Mouse (Mus musculus): ENCODE measurements around the gene Hmbs. TPM values are rescaled to one million over a fixed set of nuclear protein-coding genes. Genes with fewer than 3 reads are reported as not detected.

Gene Hmbs
- 32.2 and 38.1 TPM in 2 replicates for polyA plus RNA-seq (2021; fragmentation: Nextera tagmentation)
- long read RNA-seq, experiment 1, transcript Hmbs-201 (14 exons, 1,605 nt): major isoform, 36 of 43 reads
- long read RNA-seq, experiment 1, partial matches to known transcripts: 2 of 43 reads
- long read RNA-seq, experiment 1, other reads (novel, unspliced or antisense): 5 of 43 reads
- long read RNA-seq, experiment 2, transcript Hmbs-201 (14 exons, 1,605 nt): major isoform, 79 of 88 reads
- long read RNA-seq, experiment 2, partial matches to known transcripts: 4 of 88 reads
- long read RNA-seq, experiment 2, other reads (novel, unspliced or antisense): 5 of 88 reads

DNA sequence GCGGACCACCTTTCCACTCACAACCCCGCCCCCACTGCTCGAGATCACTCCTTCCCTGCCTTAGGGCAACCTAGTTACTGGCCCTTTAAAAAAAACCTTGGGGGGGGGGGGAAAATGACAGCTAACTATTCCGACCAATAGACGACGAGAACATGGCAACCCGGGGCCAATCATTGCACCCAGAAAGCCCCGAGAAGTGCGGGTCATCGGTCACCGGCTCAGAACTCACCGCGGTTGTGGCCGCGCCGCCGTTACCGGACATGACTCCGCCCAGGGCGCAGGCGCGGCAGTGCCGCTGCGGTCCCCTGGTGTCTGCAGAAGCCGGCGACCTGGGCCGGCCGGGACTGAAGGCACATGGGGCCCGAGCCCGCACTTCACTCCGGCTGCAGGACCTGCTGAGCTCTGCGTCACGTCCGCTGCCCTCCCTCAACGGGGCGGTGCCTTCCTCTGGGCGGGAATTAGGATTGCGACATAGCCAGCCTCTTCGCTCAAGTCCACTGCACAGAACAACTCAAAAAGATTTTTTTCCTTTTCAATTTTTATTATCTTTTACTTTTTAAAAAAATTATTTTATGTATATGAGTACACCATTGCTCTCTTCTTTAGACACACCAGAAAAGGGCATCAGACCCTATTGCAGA is at the start of gene Hmbs:
TSS of gene Hmbs (minus strand) at position 448 of the 641 bp plus-strand sequence.

DNA sequence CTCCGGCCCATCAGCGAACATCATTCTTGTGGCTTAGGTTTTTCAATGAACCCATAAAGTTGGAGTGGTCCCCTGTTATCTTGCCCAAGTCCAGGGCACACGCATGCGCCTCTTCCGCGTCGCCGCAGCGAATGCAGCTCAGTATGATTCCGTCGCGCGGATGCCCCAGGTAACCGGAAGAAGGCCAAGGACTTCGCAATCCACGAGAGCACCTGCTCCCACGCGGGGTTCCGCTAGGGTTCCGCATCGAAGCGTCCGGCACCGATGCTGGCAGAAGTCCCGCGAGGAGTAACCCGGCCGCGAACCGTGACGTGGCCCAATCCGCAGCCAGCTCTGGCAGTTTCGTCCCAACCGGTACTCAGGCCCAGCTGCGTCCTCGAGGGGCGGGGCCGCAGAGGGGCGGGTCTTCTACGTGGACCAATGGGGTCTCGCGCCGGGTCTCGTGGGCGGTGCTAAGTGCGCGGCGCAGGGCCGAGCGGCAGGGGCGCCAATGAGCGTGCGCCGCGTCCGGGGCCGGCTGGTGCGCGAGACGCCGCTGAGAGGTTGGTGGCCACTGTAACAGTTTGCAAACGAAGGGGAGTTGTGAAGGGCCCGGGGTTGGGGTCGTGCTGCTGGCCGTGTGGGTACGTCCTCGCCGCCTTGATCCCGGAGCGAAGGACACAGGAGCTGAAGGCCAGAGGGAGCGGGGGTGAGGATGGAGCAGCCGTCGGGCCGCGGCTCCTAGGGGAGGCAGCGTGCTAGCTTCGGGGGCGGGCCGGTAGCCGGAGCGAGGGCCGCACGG is 35.2 kb upstream of the Hmbs start, which contains the start of gene Hyou1:
TSS of gene Hyou1 (plus strand) at position 437 of the 781 bp plus-strand sequence.

DNA sequence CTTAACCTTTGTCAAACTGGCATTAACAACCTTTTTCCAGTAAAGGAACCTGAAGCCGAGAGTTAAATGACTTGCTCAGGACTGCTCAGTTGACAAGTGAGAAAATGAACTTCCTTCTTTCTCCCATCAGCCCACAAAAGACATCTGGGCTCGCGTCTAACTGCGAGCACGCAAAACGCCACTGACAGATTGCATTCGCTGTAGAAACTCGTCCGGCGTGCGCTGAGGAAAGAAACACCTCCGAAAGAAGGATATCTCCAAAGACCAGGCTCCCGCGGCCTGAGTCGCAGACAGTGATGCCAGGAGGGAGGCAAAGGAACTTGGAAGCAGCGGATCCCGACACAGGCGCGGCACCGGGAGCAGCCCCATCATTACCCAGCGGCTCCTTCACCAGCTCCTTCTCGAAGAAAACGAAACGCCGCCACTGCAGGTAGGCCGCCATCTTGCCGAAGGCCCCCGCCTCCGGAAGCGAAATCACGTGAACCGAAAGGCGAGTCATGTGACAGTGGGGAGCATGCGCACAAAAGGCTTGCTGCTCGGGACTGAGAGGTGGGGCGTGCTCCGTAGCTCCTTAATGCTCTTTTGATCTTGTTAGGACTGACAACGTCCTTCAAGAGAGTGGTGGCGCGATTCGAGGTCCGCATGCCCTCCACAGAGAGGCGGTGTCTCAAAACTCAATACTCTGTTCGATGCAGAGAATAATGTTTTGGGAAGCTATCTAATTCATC is 17.3 kb upstream of the Hmbs start, which contains the start of gene Vps11:
TSS of gene Vps11 (minus strand) at position 481 of the 728 bp plus-strand sequence.

DNA sequence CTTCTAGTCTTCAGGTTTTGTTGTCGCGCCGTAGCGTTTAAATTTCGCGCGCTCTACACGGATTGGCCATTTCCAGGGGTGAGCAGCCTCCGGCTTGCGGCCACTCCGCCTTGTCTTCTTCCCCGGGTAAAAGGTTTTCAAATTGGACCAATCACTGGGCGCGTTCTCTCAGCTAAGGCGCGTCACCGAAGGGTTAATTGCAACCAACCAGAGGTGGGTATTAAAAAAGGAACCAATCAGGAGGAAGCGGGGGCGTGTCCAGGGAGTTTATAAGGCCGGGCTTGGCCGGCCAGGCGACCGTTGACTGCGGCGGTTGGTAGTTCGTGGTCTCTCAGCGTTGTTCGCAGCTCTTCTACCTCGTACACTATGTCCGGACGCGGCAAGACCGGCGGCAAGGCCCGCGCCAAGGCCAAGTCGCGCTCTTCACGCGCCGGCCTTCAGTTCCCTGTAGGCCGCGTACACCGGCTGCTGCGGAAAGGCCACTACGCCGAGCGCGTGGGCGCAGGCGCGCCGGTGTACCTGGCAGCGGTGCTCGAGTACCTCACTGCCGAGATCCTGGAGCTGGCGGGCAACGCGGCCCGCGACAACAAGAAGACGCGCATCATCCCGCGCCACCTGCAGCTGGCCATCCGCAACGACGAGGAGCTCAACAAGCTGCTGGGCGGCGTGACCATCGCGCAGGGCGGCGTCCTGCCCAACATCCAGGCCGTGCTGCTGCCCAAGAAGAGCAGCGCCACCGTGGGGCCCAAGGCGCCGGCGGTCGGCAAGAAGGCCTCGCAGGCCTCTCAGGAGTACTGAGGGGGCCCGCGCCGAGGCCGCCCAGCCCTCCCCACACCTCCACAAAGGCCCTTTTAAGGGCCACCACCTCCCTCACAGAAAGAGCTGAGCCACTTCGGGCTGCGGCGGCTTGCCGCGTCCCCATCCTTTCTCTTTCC is 9.4 kb downstream of the Hmbs start, which contains the start of gene H2afx:
TSS of gene H2afx (plus strand) at position 299 of the 935 bp plus-strand sequence.

DNA sequence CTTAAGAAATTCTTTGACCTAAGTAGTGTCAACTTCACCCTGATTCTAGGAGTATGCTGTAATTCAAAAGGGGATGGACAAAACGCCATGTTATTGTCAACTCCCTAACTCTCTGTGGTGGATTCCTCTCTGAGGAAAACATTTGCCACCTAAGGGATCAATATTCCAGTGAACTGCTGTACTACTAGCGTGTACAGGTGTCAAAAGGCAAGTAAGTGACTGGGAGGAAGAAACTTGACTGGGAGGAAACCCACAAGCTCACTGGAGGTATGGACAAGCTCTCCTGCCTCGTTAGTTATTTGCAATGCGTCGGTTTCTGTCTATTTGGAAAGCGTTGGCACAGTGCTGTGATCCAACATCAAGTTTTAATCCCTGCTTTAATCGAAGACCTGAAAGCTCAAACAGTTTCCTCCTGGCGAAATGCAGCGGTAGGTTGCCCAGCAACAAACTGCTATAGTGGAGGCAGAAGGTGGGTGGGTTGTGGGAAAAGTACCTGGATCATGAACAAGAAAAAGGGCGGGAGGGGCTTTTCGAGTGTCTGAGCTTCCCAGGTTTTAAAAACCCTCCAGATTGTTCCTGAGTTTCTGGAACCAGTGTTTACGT is 18.2 kb downstream of the Hmbs start, which contains the start of gene Dpagt1:
TSS of gene Dpagt1 (plus strand) at position 252 of the 603 bp plus-strand sequence.

DNA sequence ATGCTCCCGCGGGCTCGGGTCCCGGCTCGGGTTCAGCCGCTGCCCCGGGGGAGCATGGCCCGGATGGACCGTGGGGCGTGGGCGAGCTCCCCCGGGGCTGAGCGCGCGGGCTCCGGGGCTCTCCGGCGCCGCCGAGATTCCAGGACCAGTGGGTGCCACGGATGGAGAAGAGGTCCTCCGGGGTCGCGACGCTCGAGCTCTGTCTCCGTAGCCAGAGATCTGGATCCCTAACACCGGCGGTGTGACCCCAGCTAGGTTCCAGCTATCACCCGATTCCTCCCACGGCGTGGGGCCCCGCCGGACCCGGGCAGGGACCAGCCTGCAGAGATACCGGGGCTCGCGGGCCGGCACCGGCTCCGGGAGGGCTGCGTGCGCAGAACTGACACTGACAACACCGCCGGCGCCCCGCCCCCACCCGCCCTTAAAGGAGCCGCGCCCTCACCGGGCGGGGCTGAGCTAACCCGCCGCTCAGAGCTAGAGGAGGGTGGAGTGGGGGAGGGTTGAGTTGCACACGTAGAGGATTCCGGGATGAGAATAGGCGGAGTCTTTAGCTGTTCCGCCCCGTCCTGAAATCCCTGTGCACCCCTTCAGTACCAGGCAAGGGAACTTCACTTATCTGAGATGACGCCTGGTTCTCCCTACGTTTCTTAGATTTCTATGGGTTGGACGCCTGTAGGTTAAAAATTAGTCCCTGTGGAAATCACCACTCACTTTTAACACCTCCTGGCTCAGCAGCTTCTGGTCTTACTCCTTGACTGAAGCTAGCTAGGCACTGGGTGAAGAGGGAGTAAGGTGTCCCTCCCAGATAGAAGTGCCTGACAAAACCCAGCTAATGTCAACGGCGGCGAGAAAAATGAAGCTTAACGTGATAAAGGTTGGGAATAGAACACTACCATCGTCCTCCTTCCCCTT is 23.9 kb downstream of the Hmbs start, which contains the start of gene C2cd2l:
TSS of gene C2cd2l (minus strand) at position 399 of the 912 bp plus-strand sequence.

DNA sequence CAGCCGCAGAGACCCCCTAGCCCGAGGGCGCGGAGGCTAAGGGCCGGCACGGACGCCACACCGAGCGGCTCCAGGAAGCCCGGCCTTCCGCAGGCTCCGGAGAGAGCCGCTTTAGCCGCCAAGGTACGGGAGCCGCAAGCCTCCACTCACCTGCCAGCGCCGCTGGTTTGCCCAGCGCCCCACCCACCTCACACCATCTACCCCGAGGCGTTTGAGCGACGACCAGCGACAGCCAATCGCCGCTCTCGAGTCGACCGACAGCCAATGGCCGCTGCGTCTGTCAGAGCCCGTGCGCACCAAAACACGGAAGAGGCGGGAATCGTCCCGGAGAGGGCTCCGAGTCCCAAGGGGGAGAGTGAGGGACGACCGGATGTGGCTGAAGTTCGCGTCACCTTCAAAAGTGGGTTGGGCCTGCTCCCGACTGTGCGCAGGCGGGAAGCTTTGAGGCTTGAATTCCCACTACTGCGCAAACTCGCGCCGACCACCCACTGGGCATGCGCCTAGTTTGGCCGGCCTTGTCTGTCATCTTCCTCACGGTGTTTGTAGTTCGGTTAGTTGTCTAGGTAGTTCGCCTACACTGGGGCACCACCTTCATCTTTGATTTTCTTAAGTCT is 38.5 kb downstream of the Hmbs start, which contains the start of gene Hinfp:
TSS of gene Hinfp (minus strand) at position 206 of the 614 bp plus-strand sequence.

DNA sequence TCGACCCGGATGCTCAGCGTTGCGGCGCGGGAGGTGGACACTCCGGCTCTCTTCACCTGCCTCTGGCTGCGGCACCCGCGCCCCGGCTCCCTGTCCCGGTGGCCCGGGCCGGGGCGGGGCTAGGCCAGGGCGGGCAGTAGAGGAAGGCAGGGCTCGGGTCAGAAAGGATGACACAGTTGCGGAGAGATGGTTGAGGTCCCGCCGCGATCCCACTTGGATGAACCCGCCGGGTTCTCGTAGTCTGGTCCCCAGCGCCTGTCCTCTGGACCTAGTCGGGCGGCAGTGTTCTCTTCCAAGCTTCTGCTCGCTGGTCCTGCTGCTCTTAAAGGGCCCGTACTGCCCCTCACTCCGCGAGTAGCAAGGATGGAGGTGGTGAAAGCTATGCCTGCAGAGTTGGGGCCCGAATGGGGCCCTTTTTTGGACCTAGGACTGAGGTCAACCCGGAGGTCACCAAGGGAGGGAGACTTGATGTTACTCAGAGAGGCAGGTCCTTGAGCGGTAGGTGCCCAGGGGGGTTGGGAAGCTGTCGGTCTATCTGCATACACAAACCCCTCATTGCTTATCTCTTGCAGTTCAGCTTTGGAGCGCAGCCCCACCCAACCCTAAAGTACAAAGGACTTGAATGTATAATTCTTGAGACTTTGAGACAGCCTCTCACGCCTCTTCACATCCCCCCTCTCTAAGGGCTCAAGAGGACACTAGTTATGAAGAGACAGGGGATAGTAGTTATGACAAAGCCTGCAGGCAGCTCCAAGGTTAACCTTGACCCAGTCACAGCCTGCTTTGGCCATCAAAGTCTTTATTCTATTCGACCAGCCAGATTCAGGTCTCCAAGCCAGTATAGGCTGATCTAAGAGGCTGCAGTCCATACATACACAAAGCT is 55.7 kb downstream of the Hmbs start, which contains the start of gene Abcg4:
TSS of gene Abcg4 (minus strand) at position 540 of the 883 bp plus-strand sequence.

Small RNAs within 50 kb of the gene (microRNA-seq; reads per million reads assigned to microRNA genes)
- not detected for gene Gm44335

Other genes with a start within 250 kb of the Hmbs start
- 0.06 and 9.7 TPM in 2 replicates for gene Mfrp, start 242.5 kb downstream of the Hmbs start, polyA plus RNA-seq (2021; fragmentation: Nextera tagmentation)
- 30.3 and 40.8 TPM in 2 replicates for gene C1qtnf5, start 237.0 kb downstream of the Hmbs start, polyA plus RNA-seq (2021; fragmentation: Nextera tagmentation)
- gene Gm49380, start 230.7 kb downstream of the Hmbs start, polyA plus RNA-seq (2021; fragmentation: Nextera tagmentation): 0.10 and 0.14 TPM in 2 replicates
- 10.8 and 13.6 TPM in 2 replicates for gene Rnf26, start 230.7 kb downstream of the Hmbs start, polyA plus RNA-seq (2021; fragmentation: Nextera tagmentation)
- gene Mcam, start 209.8 kb downstream of the Hmbs start, polyA plus RNA-seq (2021; fragmentation: Nextera tagmentation): 2.6 and 2.8 TPM in 2 replicates
- 11.8 and 12.1 TPM in 2 replicates for gene Cbl, start 110.2 kb downstream of the Hmbs start, polyA plus RNA-seq (2021; fragmentation: Nextera tagmentation)
- 14.2 and 18.1 TPM in 2 replicates for gene Ccdc153, start 103.6 kb downstream of the Hmbs start, polyA plus RNA-seq (2021; fragmentation: Nextera tagmentation)
- 0.90 and 1.1 TPM in 2 replicates for gene Pdzd3, start 92.8 kb downstream of the Hmbs start, polyA plus RNA-seq (2021; fragmentation: Nextera tagmentation)
- 6.2 and 7.2 TPM in 2 replicates for gene Nlrx1, start 75.6 kb downstream of the Hmbs start, polyA plus RNA-seq (2021; fragmentation: Nextera tagmentation)
- 25.1 and 26.3 TPM in 2 replicates for gene Abcg4, start 55.6 kb downstream of the Hmbs start, polyA plus RNA-seq (2021; fragmentation: Nextera tagmentation)
- gene Hinfp, start 38.6 kb downstream of the Hmbs start, polyA plus RNA-seq (2021; fragmentation: Nextera tagmentation): 2.9 and 4.2 TPM in 2 replicates
- gene C2cd2l, start 23.9 kb downstream of the Hmbs start, polyA plus RNA-seq (2021; fragmentation: Nextera tagmentation): 17.9 and 19.0 TPM in 2 replicates
- gene Dpagt1, start 18.2 kb downstream of the Hmbs start, polyA plus RNA-seq (2021; fragmentation: Nextera tagmentation): 10.3 and 12.5 TPM in 2 replicates
- 40.3 and 56.5 TPM in 2 replicates for gene H2afx, start 9.5 kb downstream of the Hmbs start, polyA plus RNA-seq (2021; fragmentation: Nextera tagmentation)
- 48.4 and 50.0 TPM in 2 replicates for gene Vps11, start 17.4 kb upstream of the Hmbs start, polyA plus RNA-seq (2021; fragmentation: Nextera tagmentation)
- 19.2 and 19.5 TPM in 2 replicates for gene Hyou1, start 35.3 kb upstream of the Hmbs start, polyA plus RNA-seq (2021; fragmentation: Nextera tagmentation)
- 20.2 and 25.1 TPM in 2 replicates for gene Slc37a4, start 52.6 kb upstream of the Hmbs start, polyA plus RNA-seq (2021; fragmentation: Nextera tagmentation)
- 2,038 and 2,060 TPM in 2 replicates for gene Rps25, start 62.9 kb upstream of the Hmbs start, polyA plus RNA-seq (2021; fragmentation: Nextera tagmentation)
- 191 and 194 TPM in 2 replicates for gene Trappc4, start 63.4 kb upstream of the Hmbs start, polyA plus RNA-seq (2021; fragmentation: Nextera tagmentation)
- gene Ccdc84, start 74.3 kb upstream of the Hmbs start, polyA plus RNA-seq (2021; fragmentation: Nextera tagmentation): 3.3 and 3.5 TPM in 2 replicates
- not detected in 2 replicates for gene Foxr1, start 96.9 kb upstream of the Hmbs start, polyA plus RNA-seq (2021; fragmentation: Nextera tagmentation)
- gene Upk2, start 110.7 kb upstream of the Hmbs start, polyA plus RNA-seq (2021; fragmentation: Nextera tagmentation): not detected in 2 replicates
- gene Bcl9l, start 138.6 kb upstream of the Hmbs start, polyA plus RNA-seq (2021; fragmentation: Nextera tagmentation): 3.1 and 3.2 TPM in 2 replicates
- gene Cxcr5, start 217.6 kb upstream of the Hmbs start, polyA plus RNA-seq (2021; fragmentation: Nextera tagmentation): not detected in 2 replicates